Mouse (Mus musculus) CH12.LX (cell line): ENCODE data around the gene Olfr1441. TPM values are rescaled to one million over a fixed set of nuclear protein-coding genes. Genes with fewer than 3 reads are reported as not detected.

ENCODE experiments used
- DNase-seq: peaks from one replicate; pipeline ENCODE4 v3.0.0-alpha.2; 2013; ENCODE audit errors: extremely low read depth
- H3K27ac ChIP-seq: 2 replicates; pipeline ENCODE4 v1.5.1; 2012; ENCODE audit warnings: low read depth, mild to moderate bottlenecking, control low read depth, moderate library complexity; ENCODE audit not compliant: insufficient read depth
- H3K27me3 ChIP-seq: replicated peaks from 2 replicates; pipeline ENCODE3; 2012; ENCODE audit warnings: inconsistent platforms
- H3K36me3 ChIP-seq, 2 experiments: replicated peaks in 1 of 2; 2 replicates each; pipeline versions ENCODE3 to v1.6.1; 2012; ENCODE audit warnings: inconsistent platforms in 1 of 2, low read length in 1 of 2, mild to moderate bottlenecking in 1 of 2, mixed read lengths in 1 of 2, moderate library complexity in 1 of 2; ENCODE audit not compliant: control insufficient read depth in 1 of 2, insufficient read depth in 1 of 2
- H3K4me1 ChIP-seq, 2 experiments: 2 replicates each; pipeline ENCODE4 v1.6.1; 2012; ENCODE audit warnings: inconsistent platforms in 1 of 2, moderate library complexity in 1 of 2; ENCODE audit not compliant: insufficient read depth in 2 of 2, control insufficient read depth in 1 of 2
- H3K4me2 ChIP-seq: 2 replicates; pipeline ENCODE4 v1.6.1; 2012; ENCODE audit warnings: low read depth, mild to moderate bottlenecking, control low read depth; ENCODE audit not compliant: poor library complexity, insufficient read depth, severe bottlenecking
- H3K4me3 ChIP-seq, 3 experiments: fragments of 150-350 bp in 1 of 3; sonication (generic) in 1 of 3; replicated peaks in 1 of 3; 2 replicates each; pipeline versions ENCODE3 to v1.5.1; 2011 to 2012; ENCODE audit warnings: low read depth in 2 of 3, low read length in 2 of 3, mild to moderate bottlenecking in 2 of 3, moderate library complexity in 2 of 3, control low read depth in 1 of 3, improper control_type of control experiment in 1 of 3, inconsistent platforms in 1 of 3, mixed read lengths in 1 of 3; ENCODE audit not compliant: poor library complexity in 1 of 3
- H3K79me2 ChIP-seq: replicated peaks from 2 replicates; pipeline ENCODE4 v1.6.1; 2012; ENCODE audit warnings: mild to moderate bottlenecking, moderate library complexity; ENCODE audit not compliant: control insufficient read depth, poor library complexity, insufficient read depth, severe bottlenecking; ENCODE audit errors: extremely low read depth
- H3K9ac ChIP-seq: 2 replicates; pipeline ENCODE4 v1.6.1; 2012; ENCODE audit warnings: low read depth, mild to moderate bottlenecking, control low read depth, moderate library complexity; ENCODE audit not compliant: insufficient read depth
- H3K9me3 ChIP-seq: replicated peaks from 2 replicates; pipeline ENCODE3; 2012; ENCODE audit warnings: low read length, inconsistent platforms, mixed read lengths
- BHLHE40 ChIP-seq: IDR thresholded peaks from 2 replicates; pipeline ENCODE4 v1.6.1; 2011; ENCODE audit warnings: mild to moderate bottlenecking, low read depth, low read length, improper control_type of control experiment
- CHD2 ChIP-seq: IDR thresholded peaks from 2 replicates; pipeline ENCODE4 v1.6.1; 2011; ENCODE audit warnings: low read length, improper control_type of control experiment
- CTCF ChIP-seq, 2 experiments: IDR thresholded peaks in 1 of 2; conservative IDR thresholded peaks in 1 of 2; 2 replicates each; pipeline ENCODE4 v1.5.1; 2011 to 2012; ENCODE audit warnings: low read depth in 2 of 2, low read length in 2 of 2, improper control_type of control experiment in 1 of 2, inconsistent platforms in 1 of 2, mild to moderate bottlenecking in 1 of 2, moderate library complexity in 1 of 2
- E2F4 ChIP-seq: IDR thresholded peaks from 2 replicates; pipeline ENCODE4 v1.6.1; 2011; ENCODE audit warnings: low read depth, low read length, improper control_type of control experiment; ENCODE audit not compliant: insufficient replicate concordance
- ELF1 ChIP-seq: IDR thresholded peaks from 2 replicates; pipeline ENCODE4 v1.6.1; 2014; ENCODE audit warnings: low read depth, mild to moderate bottlenecking, inconsistent platforms, low read length, improper control_type of control experiment
- EP300 ChIP-seq: IDR thresholded peaks from 2 replicates; pipeline ENCODE4 v1.6.1; 2011; ENCODE audit warnings: low read length, improper control_type of control experiment
- GABPA ChIP-seq: IDR thresholded peaks from 2 replicates; pipeline ENCODE4 v1.6.1; 2012; ENCODE audit warnings: low read depth, low read length, improper control_type of control experiment, inconsistent platforms; ENCODE audit not compliant: insufficient replicate concordance
- HCFC1 ChIP-seq: IDR thresholded peaks from 2 replicates; pipeline ENCODE4 v1.6.1; 2012; ENCODE audit warnings: low read depth, mild to moderate bottlenecking, inconsistent platforms, low read length, improper control_type of control experiment
- IRF4 ChIP-seq: IDR thresholded peaks from 2 replicates; pipeline ENCODE4 v1.6.1; 2014; ENCODE audit warnings: low read depth, mild to moderate bottlenecking, inconsistent platforms, low read length, improper control_type of control experiment
- JUND ChIP-seq: conservative IDR thresholded peaks from 2 replicates; pipeline ENCODE4 v1.6.1; 2011; ENCODE audit warnings: low read depth, low read length, improper control_type of control experiment
- MAFK ChIP-seq: IDR thresholded peaks from 2 replicates; pipeline ENCODE4 v1.6.1; 2011; ENCODE audit warnings: low read length, improper control_type of control experiment; ENCODE audit not compliant: insufficient replicate concordance
- MAX ChIP-seq: IDR thresholded peaks from 2 replicates; pipeline ENCODE4 v1.6.1; 2011; ENCODE audit warnings: low read length, improper control_type of control experiment
- MXI1 ChIP-seq: IDR thresholded peaks from 2 replicates; pipeline ENCODE4 v1.6.1; 2011; ENCODE audit warnings: mild to moderate bottlenecking, low read depth, low read length, improper control_type of control experiment
- NRF1 ChIP-seq: IDR thresholded peaks from 2 replicates; pipeline ENCODE4 v1.6.1; 2014; ENCODE audit warnings: low read depth, mild to moderate bottlenecking, inconsistent platforms, low read length, improper control_type of control experiment, moderate library complexity
- POLR2A ChIP-seq: IDR thresholded peaks from 2 replicates; pipeline ENCODE4 v1.6.1; 2011; ENCODE audit warnings: low read depth, mild to moderate bottlenecking, improper control_type of control experiment, low read length
- POLR2AphosphoS2 ChIP-seq: IDR thresholded peaks from 2 replicates; pipeline ENCODE4 v1.6.1; 2011; ENCODE audit warnings: low read depth, low read length, improper control_type of control experiment
- RAD21 ChIP-seq: IDR thresholded peaks from 2 replicates; pipeline ENCODE4 v1.6.1; 2011; ENCODE audit warnings: low read depth, mild to moderate bottlenecking, low read length, improper control_type of control experiment, moderate library complexity
- RCOR1 ChIP-seq: conservative IDR thresholded peaks from 2 replicates; pipeline ENCODE4 v1.6.1; 2012; ENCODE audit warnings: low read depth, mild to moderate bottlenecking, inconsistent platforms, low read length, improper control_type of control experiment
- SIN3A ChIP-seq: IDR thresholded peaks from 2 replicates; pipeline ENCODE4 v1.6.1; 2012; ENCODE audit warnings: low read length, improper control_type of control experiment, inconsistent platforms
- TBP ChIP-seq: conservative IDR thresholded peaks from 2 replicates; pipeline ENCODE4 v1.6.1; 2011; ENCODE audit warnings: low read depth, low read length, improper control_type of control experiment
- TCF12 ChIP-seq: IDR thresholded peaks from 2 replicates; pipeline ENCODE4 v1.6.1; 2014; ENCODE audit warnings: low read depth, mild to moderate bottlenecking, inconsistent platforms, low read length, improper control_type of control experiment
- UBTF ChIP-seq: IDR thresholded peaks from 2 replicates; pipeline ENCODE4 v1.6.1; 2012; ENCODE audit warnings: low read depth, mild to moderate bottlenecking, inconsistent platforms, low read length, improper control_type of control experiment, moderate library complexity
- USF1 ChIP-seq: IDR thresholded peaks from 2 replicates; pipeline ENCODE4 v1.6.1; 2014; ENCODE audit warnings: low read depth, mild to moderate bottlenecking, inconsistent platforms, low read length, improper control_type of control experiment
- ZC3H11A ChIP-seq: IDR thresholded peaks from 2 replicates; pipeline ENCODE4 v1.6.1; 2012; ENCODE audit warnings: low read depth, mild to moderate bottlenecking, inconsistent platforms, low read length, improper control_type of control experiment
- dilution Hi-C: fragments of 300-500 bp; cut with MboI; formaldehyde crosslinking; loops from 2 replicates; pipeline ENCODE4 v1.14.3; 2020; ENCODE audit warnings: low sequenced_read_pairs; ENCODE audit not compliant: extremely low pct_unique_long_range_greater_than_20kb, extremely low pct_ligation_motif_present
- in situ Hi-C: fragments of 300-500 bp; cut with MboI; formaldehyde crosslinking; loops from 3 replicates; pipeline ENCODE4 v1.14.3; 2019; ENCODE audit warnings: low sequenced_read_pairs, low pct_ligation_motif_present, low pct_unique_long_range_greater_than_20kb, mixed read lengths
- polyA plus RNA-seq: library from polyadenylated mRNA; unstranded; fragments of >175 nt; gene quantifications from 2 replicates; pipeline ENCODE4 v1.2.1, GENCODE M21; 2012; ENCODE audit warnings: low read depth; ENCODE audit not compliant: insufficient read length
- total RNA-seq, 2 experiments: library from RNA; depleted of rRNA; stranded (reverse); fragments of 300-350 nt in 1 of 2; fragments of >200 nt in 1 of 2; gene quantifications; 2 replicates each; pipeline ENCODE4 v1.2.3; 2012 to 2014

The Olfr1441 gene
- total and polyA plus RNA-seq, 3 experiments = not detected

GRCm38 (mm10) chr19:12427101-12427500, 9.9 kb downstream of the Olfr1441 start:
- no peak overlapping the region for H3K4me3 ChIP-seq
- no peak overlapping the region for H3K9ac ChIP-seq
- H3K4me1 ChIP-seq = peaks cover 6 to 20% of the 10 kb centered on the region in 2 experiments; a peak in 3 of 4 replicates
- H3K79me2 ChIP-seq = no peaks in the 10 kb centered on the region
- dilution Hi-C loops (no loop called here), in situ Hi-C loops (no loop called here)
- H3K9me3 ChIP-seq = no peaks in the 10 kb centered on the region
- H3K27ac ChIP-seq = no peak overlapping the region
- TF ChIP-seq CTCF (conservative IDR thresholded peaks at IDR 0.05 in 1 of 2, IDR thresholded peaks at IDR 0.05 in 1 of 2; ENCODE audit: low read depth in 2 of 2, low read length in 2 of 2) = no peak
- no peak for TF ChIP-seq POLR2A
- TF ChIP-seq MAX = peak; percentile 80
- TF ChIP-seq MAFK = no peak
- TF ChIP-seq IRF4 = peak; percentile 27; the same call in 1 of the 2 replicates
- no peak for TF ChIP-seq NRF1
- H3K27me3 ChIP-seq = no peaks in the 10 kb centered on the region
- no peaks in the 10 kb centered on the region for H3K36me3 ChIP-seq
- no peak for DNase-seq
- H3K4me2 ChIP-seq = no peak overlapping the region

- no peaks in the 10 kb centered on the region for H3K36me3 ChIP-seq
- no peak within 1 kb of the TSS for H3K4me3 ChIP-seq
- no peaks in the 10 kb centered on the region for H3K9me3 ChIP-seq
- DNase-seq = no peak
- in situ Hi-C loops (no loop called here), dilution Hi-C loops (no loop called here)
- H3K79me2 ChIP-seq = no peaks in the 10 kb centered on the region
- peaks cover 6 to 20% of the 10 kb centered on the region in 2 experiments; a peak in 3 of 4 replicates for H3K4me1 ChIP-seq
- no peak within 1 kb of the TSS for H3K27ac ChIP-seq
- no peaks in the 10 kb centered on the region for H3K27me3 ChIP-seq
- H3K9ac ChIP-seq = no peak within 1 kb of the TSS
- no peak for TF ChIP-seq RCOR1
- no peak for TF ChIP-seq CHD2
- TF ChIP-seq EP300 = no peak
- no peak for TF ChIP-seq JUND
- TF ChIP-seq HCFC1 = no peak
- TF ChIP-seq MXI1 = no peak
- TF ChIP-seq BHLHE40 = no peak
- H3K4me2 ChIP-seq = no peak within 1 kb of the TSS
Measured at GRCm38 (mm10) chr19:12427605-12428004, 10.4 kb downstream of the Olfr1441 start, which contains the start of gene Pfpl. Gene Pfpl, plus strand, starts transcription at chr19:12427905.

GRCm38 (mm10) chr19:12433033-12433432, 15.8 kb downstream of the Olfr1441 start:
- Histone ChIP-seq H3K27me3 (no peaks in the 10 kb centered on the region), H3K4me3 (no peak overlapping the region), H3K36me3 (no peaks in the 10 kb centered on the region), H3K4me1 (peaks cover 18 to 36% of the 10 kb centered on the region in 2 experiments), H3K9ac (no peak overlapping the region), H3K4me2 (no peak overlapping the region), H3K27ac (peak overlapping the region; percentile 67; the same call in 1 of the 2 replicates), H3K79me2 (no peaks in the 10 kb centered on the region), H3K9me3 (peaks cover 2% of the 10 kb centered on the region)
- in situ Hi-C loops = loop anchor here (5.0 to 10.0 kb wide), 3 partner anchors 64 to 298 kb away; no protein-coding TSS in a partner anchor
- DNase-seq = peak; percentile 88
- dilution Hi-C loops = no loop called here
- no peak for TF ChIP-seq POLR2A
- peak; percentile 51; the same call in 1 of the 2 replicates for TF ChIP-seq JUND
- peak; percentile 66; the same call in 1 of the 2 replicates for TF ChIP-seq IRF4
- TF ChIP-seq ZC3H11A = peak; percentile 91
- TF ChIP-seq GABPA = no peak
- peak; percentile 61 for TF ChIP-seq TCF12
- peak; percentile 45; the same call in 1 of the 2 replicates for TF ChIP-seq HCFC1
- TF ChIP-seq USF1 = no peak
- TF ChIP-seq ELF1 = no peak
- TF ChIP-seq UBTF = no peak
- TF ChIP-seq SIN3A = peak; percentile 82
- 0 out of 2 replicates have a peak, but pooled peaks have one; percentile 47 for TF ChIP-seq MAX
- no peak for TF ChIP-seq POLR2AphosphoS2
- peak; percentile 99 for TF ChIP-seq RAD21
- TF ChIP-seq CTCF (conservative IDR thresholded peaks at IDR 0.05 in 1 of 2, IDR thresholded peaks at IDR 0.05 in 1 of 2; ENCODE audit: low read depth in 2 of 2, low read length in 2 of 2) = peak; percentile 63 to 97
- TF ChIP-seq BHLHE40 = peak; percentile 36; the same call in 1 of the 2 replicates
- TF ChIP-seq MAFK = no peak
- TF ChIP-seq TBP = no peak
- TF ChIP-seq E2F4 = no peak
- no peak for TF ChIP-seq CHD2
- TF ChIP-seq EP300 = no peak; the same call in 1 of the 2 replicates
